Mouse (Mus musculus) liver, embryonic 14.5 days (tissue): ENCODE measurements around the gene Hoxa13. TPM values are rescaled to one million over a fixed set of nuclear protein-coding genes. Genes with fewer than 3 reads are reported as not detected.

ENCODE experiments used
- ATAC-seq: fragments of 200-750 bp; cut with Nextera tagmentation; 2 replicates; pipeline ENCODE4 v1.8.0; 2017; ENCODE audit warnings: moderate number of reproducible peaks, mild to moderate bottlenecking, moderate library complexity; ENCODE audit not compliant: insufficient read depth
- DNase-seq, 3 experiments: peaks; one replicate each; pipeline ENCODE4 v3.0.0-alpha.2; 2012 to 2013; ENCODE audit warnings: low read depth in 3 of 3, low spot score in 3 of 3
- H3K27ac ChIP-seq: fragments of 300-500 bp; sonication (generic); 2 replicates; pipeline ENCODE4 v1.5.1; 2014; ENCODE audit warnings: moderate library complexity, mild to moderate bottlenecking, control low read depth, inconsistent platforms
- H3K27me3 ChIP-seq: fragments of 300-500 bp; sonication (generic); 2 replicates; pipeline ENCODE4 v1.6.1; 2014; ENCODE audit warnings: mild to moderate bottlenecking, low read length, moderate library complexity; ENCODE audit not compliant: control insufficient read depth, insufficient read depth
- H3K36me3 ChIP-seq: fragments of 300-500 bp; sonication (generic); replicated peaks from 2 replicates; pipeline ENCODE4 v1.6.1; 2014; ENCODE audit warnings: low read depth; ENCODE audit not compliant: control insufficient read depth, insufficient read depth
- H3K4me1 ChIP-seq, 2 experiments: fragments of 200-500 bp in 1 of 2; fragments of 300-500 bp in 1 of 2; sonication (generic) in 1 of 2; replicated peaks; 2 replicates each; pipeline ENCODE4 v1.6.1; 2012 to 2014; ENCODE audit warnings: antibody characterized with exemption in 1 of 2, inconsistent platforms in 1 of 2, low read length in 1 of 2; ENCODE audit not compliant: control insufficient read depth in 2 of 2, insufficient read depth in 2 of 2
- H3K4me2 ChIP-seq: fragments of 300-500 bp; sonication (generic); 2 replicates; pipeline ENCODE4 v1.6.1; 2014; ENCODE audit warnings: low read depth, mild to moderate bottlenecking, control low read depth, moderate library complexity
- H3K4me3 ChIP-seq, 2 experiments: fragments of 200-500 bp in 1 of 2; fragments of 300-500 bp in 1 of 2; sonication (generic) in 1 of 2; 2 replicates each; pipeline ENCODE4 v1.5.1; 2012 to 2014; ENCODE audit warnings: low read depth in 2 of 2, low read length in 2 of 2, mild to moderate bottlenecking in 2 of 2, control low read depth in 1 of 2, inconsistent platforms in 1 of 2, moderate library complexity in 1 of 2; ENCODE audit not compliant: insufficient read depth in 1 of 2
- H3K9ac ChIP-seq: fragments of 300-500 bp; sonication (generic); replicated peaks from 2 replicates; pipeline ENCODE4 v1.6.1; 2014; ENCODE audit warnings: mild to moderate bottlenecking, control low read depth, moderate library complexity
- H3K9me3 ChIP-seq: fragments of 300-500 bp; sonication (generic); 2 replicates; pipeline ENCODE4 v1.6.1; 2016; ENCODE audit warnings: low read length, mixed read lengths; ENCODE audit not compliant: control insufficient read depth
- CTCF ChIP-seq: IDR thresholded peaks from 2 replicates; pipeline ENCODE4 v1.5.1; 2016; ENCODE audit warnings: antibody characterized with exemption, low read depth, control low read depth
- EP300 ChIP-seq: IDR thresholded peaks from 2 replicates; pipeline ENCODE4 v1.6.1; 2016; ENCODE audit warnings: antibody characterized with exemption, low read depth
- WGBS: fragments of 180-500 bp; shearing (Covaris S2); extraction: QIAGEN DNeasy Blood & Tissue Kit; methylation state at CpG from one replicate; pipeline ENCODE4 v1.1.7; 2014; ENCODE audit not compliant: insufficient replicate concordance; 5-methylcytosine and 5-hydroxymethylcytosine counted together
- polyA plus RNA-seq, 2 experiments: library from polyadenylated mRNA; depleted of rRNA in 1 of 2; stranded (reverse) in 1 of 2; unstranded in 1 of 2; fragments of >200 nt; fragmentation: Nextera tagmentation in 1 of 2; extraction: Ambion mirVana in 1 of 2; gene quantifications; 2 replicates each; pipeline versions ENCODE4 v1.2.1 to v1.2.3; 2012 to 2014

The Hoxa13 gene
- polyA plus RNA-seq, 2 experiments: 0.02 TPM; not detected in 1

DNA sequence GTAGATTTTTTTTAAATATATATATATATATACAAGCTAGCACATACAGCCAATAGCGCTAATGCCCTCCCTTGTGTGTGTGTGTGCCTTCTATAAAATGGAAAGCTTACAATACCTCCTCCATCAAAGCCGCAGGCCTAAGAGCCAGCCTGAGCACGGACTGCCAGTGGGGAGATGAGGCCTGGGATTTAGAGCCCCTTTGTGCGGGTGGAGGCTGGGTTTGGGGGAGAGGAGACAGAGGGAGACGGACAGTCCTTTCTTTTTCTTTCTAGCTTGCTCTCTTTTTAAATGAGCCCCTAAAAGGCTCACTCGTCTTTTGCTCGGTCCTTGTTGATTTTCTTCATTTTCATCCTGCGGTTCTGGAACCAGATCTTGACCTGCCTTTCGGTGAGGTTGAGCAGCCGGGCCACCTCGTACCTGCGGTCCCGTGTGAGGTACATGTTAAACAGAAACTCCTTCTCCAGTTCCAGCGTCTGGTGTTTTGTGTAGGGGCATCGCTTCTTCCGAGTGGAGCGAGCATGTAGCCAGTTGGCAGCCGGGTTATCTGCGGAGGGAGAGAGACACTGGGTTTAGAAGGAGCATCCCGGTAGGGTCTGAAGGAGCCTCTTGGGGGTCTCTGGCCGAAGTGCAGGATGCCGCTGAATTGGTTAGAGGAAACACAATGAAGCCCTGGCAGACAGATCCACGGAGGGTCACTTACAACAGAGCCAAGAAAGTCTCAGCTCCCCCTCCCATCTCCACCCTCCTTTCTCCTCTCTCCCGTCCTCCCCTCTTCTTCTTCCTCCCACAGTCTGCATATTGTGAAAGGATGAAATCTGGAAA lies 36.5 kb downstream of the Hoxa13 start:
- Histone ChIP-seq H3K9me3 (no peaks in the 10 kb centered on the region), H3K4me2 (no peak overlapping the region), H3K27me3 (peaks cover 98% of the 10 kb centered on the region), H3K4me1 (no peaks in the 10 kb centered on the region), H3K4me3 (no peak overlapping the region), H3K36me3 (no peaks in the 10 kb centered on the region), H3K9ac (no peak overlapping the region), H3K27ac (no peak overlapping the region)
- ATAC-seq (no peak), DNase-seq (no peak)
- 3% methylated on average over 24 of the region's 24 CpGs for WGBS
- TF ChIP-seq EP300: no peak
- TF ChIP-seq CTCF: no peak

DNA sequence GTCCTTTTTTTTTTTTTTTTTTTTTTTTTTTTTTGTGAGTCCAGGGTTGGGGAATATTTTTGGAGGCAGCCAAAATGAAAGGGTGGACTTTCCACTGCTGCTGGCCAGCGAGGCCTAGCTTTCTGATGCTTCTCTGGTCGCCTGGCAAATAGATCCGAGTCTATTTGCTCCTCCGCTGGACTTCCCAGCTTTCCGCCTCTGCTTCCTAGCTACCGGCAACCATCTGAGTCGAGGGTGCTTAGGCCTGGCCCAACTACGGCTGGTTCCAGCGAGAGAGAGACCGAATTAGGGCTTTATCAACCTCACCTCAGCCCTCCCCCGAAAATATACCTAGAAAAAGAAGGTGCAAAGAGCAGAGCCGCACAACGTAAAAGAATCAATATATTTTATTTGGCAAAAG lies 38.0 kb downstream of the Hoxa13 start:
- Histone ChIP-seq H3K27me3 (peaks cover 100% of the 10 kb centered on the region), H3K9ac (no peak overlapping the region), H3K27ac (no peak overlapping the region), H3K4me1 (no peaks in the 10 kb centered on the region), H3K36me3 (no peaks in the 10 kb centered on the region), H3K4me3 (no peak overlapping the region), H3K4me2 (no peak overlapping the region), H3K9me3 (no peaks in the 10 kb centered on the region)
- 23% methylated on average over 13 of the region's 13 CpGs for WGBS
- TF ChIP-seq CTCF: no peak
- no peak for TF ChIP-seq EP300
- ATAC-seq (no peak), DNase-seq (no peak)

DNA sequence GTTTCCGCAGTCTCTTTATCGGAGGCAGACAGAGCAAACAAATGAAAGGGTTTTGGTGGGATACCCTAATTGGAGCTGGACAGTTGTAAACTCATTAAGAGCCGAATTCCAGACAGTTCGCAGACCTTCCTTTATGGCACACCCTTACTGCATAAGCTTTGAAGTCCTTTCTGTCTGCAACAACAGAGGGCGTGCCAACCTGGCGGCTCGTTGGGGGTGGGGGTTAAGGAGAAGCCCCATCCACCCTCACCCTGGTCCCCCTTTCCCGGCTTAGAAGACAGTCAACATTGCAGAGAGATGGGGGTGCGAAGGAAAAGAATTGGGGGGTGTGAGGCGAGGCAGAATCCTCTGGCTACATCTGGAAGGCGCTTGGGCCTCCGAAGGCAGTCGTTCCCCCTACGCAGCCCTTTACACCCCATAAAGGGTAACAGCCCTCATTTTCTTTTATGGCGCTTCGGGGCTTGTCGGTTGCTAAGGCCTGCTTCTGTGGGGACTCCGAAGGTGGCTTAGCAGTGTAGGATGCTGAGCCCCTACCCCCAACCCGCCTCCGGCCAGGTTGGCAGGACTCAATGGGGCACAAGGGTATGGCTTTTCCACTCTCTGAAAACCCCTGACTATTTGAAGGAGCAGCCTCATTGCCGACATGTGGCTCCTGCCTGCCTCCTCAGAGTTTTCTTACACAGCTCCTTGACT lies 38.5 kb downstream of the Hoxa13 start:
- Histone ChIP-seq H3K9ac (no peak overlapping the region), H3K4me2 (peak overlapping the region; percentile 69), H3K9me3 (no peaks in the 10 kb centered on the region), H3K27me3 (peaks cover 100% of the 10 kb centered on the region), H3K27ac (no peak overlapping the region), H3K4me1 (no peaks in the 10 kb centered on the region), H3K4me3 (peak overlapping the region in 1 of 2 experiments; percentile 49; a peak in 2 of 4 replicates), H3K36me3 (no peaks in the 10 kb centered on the region)
- 11% methylated on average over 21 of the region's 21 CpGs for WGBS
- ATAC-seq: no peak
- no peak for DNase-seq
- TF ChIP-seq CTCF (no peak), EP300 (no peak)

DNA sequence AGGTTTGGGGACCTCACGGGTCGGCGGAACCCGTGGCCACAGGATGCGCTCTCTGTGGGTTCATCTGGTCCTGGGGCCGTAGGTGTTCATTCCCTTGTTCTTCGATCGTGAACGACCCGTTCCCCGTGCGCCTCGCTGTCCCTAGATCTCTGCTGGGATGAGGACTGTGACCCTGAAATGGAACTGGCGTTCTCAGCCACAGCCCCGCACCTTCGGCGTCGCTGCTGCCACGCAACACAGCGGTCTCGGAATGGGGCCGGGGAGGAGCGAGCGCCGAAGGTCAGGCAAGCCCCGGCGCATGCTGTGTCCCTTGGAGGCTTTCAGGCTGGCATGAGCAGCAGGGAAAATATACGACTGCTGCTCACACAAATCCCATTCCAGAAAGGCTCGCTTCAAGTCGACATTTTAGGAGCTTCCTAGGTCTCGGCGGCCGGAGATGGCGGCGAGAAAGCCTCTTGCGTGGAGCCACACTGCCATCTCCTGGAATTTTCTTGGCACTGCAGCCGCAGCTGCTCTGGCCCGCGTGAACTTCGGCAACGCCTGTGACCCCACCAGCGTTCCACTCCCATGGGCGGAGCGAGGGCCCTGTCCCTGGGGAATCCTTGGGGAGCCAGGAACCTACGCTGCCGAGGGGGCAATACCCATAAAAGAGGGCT lies 39.2 kb downstream of the Hoxa13 start, which contains the start of gene Hoxa7:
TSS of gene Hoxa7 (minus strand) at position 518 of the 656 bp plus-strand sequence.
- TF ChIP-seq CTCF: peak; percentile 91
- TF ChIP-seq EP300: no peak
- DNase-seq: peak in 2 of 3 experiments; percentile 26
- H3K4me1 ChIP-seq: no peaks in the 10 kb centered on the region
- peak within 1 kb of the TSS; percentile 49 to 51 for H3K4me3 ChIP-seq
- WGBS: 1% methylated on average over 46 of the region's 46 CpGs
- H3K9ac ChIP-seq: no peak within 1 kb of the TSS
- peak within 1 kb of the TSS; percentile 69 for H3K4me2 ChIP-seq
- H3K27me3 ChIP-seq: peaks cover 100% of the 10 kb centered on the region
- no peak for ATAC-seq
- no peaks in the 10 kb centered on the region for H3K9me3 ChIP-seq
- no peak within 1 kb of the TSS for H3K27ac ChIP-seq
- no peaks in the 10 kb centered on the region for H3K36me3 ChIP-seq
